In the genomic region with DNA sequence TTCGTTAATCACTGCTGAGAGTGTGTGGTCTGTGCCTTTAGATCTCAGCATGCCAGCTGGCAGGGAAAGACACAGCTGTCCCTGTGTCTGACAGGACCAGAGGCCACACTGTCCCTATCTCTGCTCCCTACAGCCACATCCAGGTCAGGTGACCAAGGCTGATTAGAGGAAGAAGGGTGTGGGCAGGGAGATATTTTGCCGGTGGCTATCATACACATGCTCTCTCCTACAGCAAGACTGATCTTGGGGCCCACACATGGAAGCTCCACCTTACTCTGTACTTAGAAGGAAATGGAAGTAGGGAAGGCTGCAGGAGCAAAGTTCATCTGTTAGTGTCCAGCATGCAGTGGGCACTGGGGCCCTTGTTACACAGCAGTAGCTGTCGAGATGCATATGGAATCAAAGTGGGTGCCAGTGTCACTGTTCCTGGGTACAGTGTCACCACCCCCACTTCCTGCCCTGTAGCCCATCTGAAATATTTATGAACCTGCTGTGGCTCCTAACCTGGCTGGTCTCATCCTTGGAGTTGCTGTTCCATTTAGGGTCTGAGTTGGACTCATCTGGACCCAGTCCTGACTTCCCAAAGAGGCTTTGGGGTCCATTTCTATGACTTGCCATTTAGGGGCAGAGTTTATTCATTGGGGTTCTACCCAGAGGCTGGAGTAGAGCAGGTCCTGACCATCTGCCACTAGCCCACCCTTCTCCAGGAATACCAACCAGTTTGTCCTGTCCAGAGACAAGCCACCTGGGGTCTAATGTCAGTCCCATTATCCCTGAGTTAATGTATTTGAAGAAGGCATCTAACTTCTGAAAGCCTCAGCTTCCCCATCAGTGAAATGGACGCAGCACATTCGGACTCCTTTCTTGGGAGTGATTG, we compare ENCODE assay signal across 9 mouse cellular contexts. TPM values are rescaled to one million over a fixed set of nuclear protein-coding genes. Genes with fewer than 3 reads are reported as not detected.
A peak's percentile ranks its signal among the peaks of the same experiment; 100 is the strongest.
DNase-seq lines count a peak whose midpoint lies in the region; ATAC-seq lines count a peak whose summit lies in the region.
"Had no signal": no experiment of that assay in that cellular context is flagged by ENCODE, and none has a peak within 500 bp of the region (broad histone marks: within the 10 kb centered on the region; RNA-seq: fewer than 3 reads in every experiment).

No protein-coding gene starts in this region.

- no peaks in the 10 kb centered on the region for H3K36me3 ChIP-seq in heart, embryonic 15.5 days
- H3K36me3 ChIP-seq in midbrain, embryonic 13.5 days = no peaks in the 10 kb centered on the region
- H3K36me3 ChIP-seq: limb, embryonic 12.5 days had no signal

- H3K4me1 ChIP-seq in heart, embryonic 15.5 days (replicated peaks) = peaks cover 18% of the 10 kb centered on the region
- H3K4me1 ChIP-seq in midbrain, embryonic 13.5 days (replicated peaks) = peaks cover 4% of the 10 kb centered on the region; the same call in 1 of the 2 replicates
- H3K4me1 ChIP-seq: limb, embryonic 12.5 days had no signal

- ATAC-seq in heart, embryonic 15.5 days (replicated peaks; ENCODE audit: insufficient number of reproducible peaks, insufficient read depth, low FRiP score, low read depth) = peak; percentile 58
- 0 out of 2 replicates have a peak, but pooled peaks have one; percentile 20 for ATAC-seq in midbrain, embryonic 13.5 days

- H3K27ac ChIP-seq in heart, embryonic 15.5 days = no peak overlapping the region
- H3K27ac ChIP-seq in midbrain, embryonic 13.5 days = no peak overlapping the region
- H3K27ac ChIP-seq: limb, embryonic 12.5 days had no signal

- DNase-seq in embryo, embryonic 10 days (ENCODE audit: low spot score) = peak; percentile 27
- no peak for DNase-seq in embryo, embryonic 9.5 days (ENCODE audit: extremely low spot score)
- DNase-seq in CD4-positive helper T cell, adult 2 months (ENCODE audit: low read depth, low spot score) = peak; percentile 24
- no peak for DNase-seq in cerebellum, adult 18-20 months
- no peak for DNase-seq in T-cell, adult 2 months (ENCODE audit: low spot score)
- no peak for DNase-seq in lung, postnatal 14 days

- H3K9ac ChIP-seq in heart, embryonic 15.5 days = no peak overlapping the region
- H3K9ac ChIP-seq in midbrain, embryonic 13.5 days (replicated peaks) = no peak overlapping the region
- H3K9ac ChIP-seq: limb, embryonic 12.5 days had no signal

- H3K4me2 ChIP-seq in heart, embryonic 15.5 days = no peak overlapping the region
- H3K4me2 ChIP-seq in midbrain, embryonic 13.5 days (replicated peaks) = no peak overlapping the region
- H3K4me2 ChIP-seq: limb, embryonic 12.5 days had no signal

- H3K27me3 ChIP-seq in heart, embryonic 15.5 days = 0 out of 2 replicates have a peak, but pooled peaks cover 3% of the 10 kb centered on the region
- H3K27me3 ChIP-seq in midbrain, embryonic 13.5 days = no peaks in the 10 kb centered on the region
- H3K27me3 ChIP-seq: limb, embryonic 12.5 days had no signal

- 40% methylated on average over 5 of the region's 5 CpGs for WGBS in heart, embryonic 15.5 days
- 66% methylated on average over 5 of the region's 5 CpGs for WGBS in midbrain, embryonic 13.5 days

- H3K9me3 ChIP-seq in heart, embryonic 15.5 days (replicated peaks) = no peaks in the 10 kb centered on the region
- no peaks in the 10 kb centered on the region for H3K9me3 ChIP-seq in midbrain, embryonic 13.5 days
- H3K9me3 ChIP-seq: limb, embryonic 12.5 days had no signal

- H3K4me3 ChIP-seq in heart, embryonic 15.5 days = no peak overlapping the region
- no peak overlapping the region for H3K4me3 ChIP-seq in midbrain, embryonic 13.5 days (replicated peaks)
- H3K4me3 ChIP-seq: limb, embryonic 12.5 days had no signal

RNA-seq across cellular contexts. Expression of a gene that starts 38.2 kb away (rescaled TPM):
- 94.3 and 125 TPM in 2 replicates for polyA plus RNA-seq in heart, embryonic 15.5 days (2015; fragmentation: Nextera tagmentation; extraction: Ambion mirVana)
- 185 and 189 TPM in 2 replicates for polyA plus RNA-seq in midbrain, embryonic 13.5 days (2015; fragmentation: Nextera tagmentation; extraction: Ambion mirVana)

Comparison
In these comparisons a context has a peak if more than half of its experiments do, and no peak if none do; other contexts are left out.
1. DNase-seq: peak in embryo, embryonic 10 days (single experiment) and CD4-positive helper T cell, adult 2 months (single experiment); none in embryo, embryonic 9.5 days (single experiment), cerebellum, adult 18-20 months (0 of 2), T-cell, adult 2 months (single experiment) and lung, postnatal 14 days (single experiment).